Mouse (Mus musculus) brown adipose tissue, adult 24 weeks (tissue): ENCODE measurements at regions not wholly inside any gene's neighbourhood (a gene's known extent, or its start where the extent isn't known, plus 50 kb on each side); places are given as distances from the start of the nearest gene placed in this dataset.
A peak's percentile ranks its signal among the peaks of the same experiment; 100 is the strongest.

Experiments used
- H3K27ac ChIP-seq: fragments of 200-500 bp; replicated peaks from 2 replicates; pipeline ENCODE4 v1.5.1; 2012; ENCODE audit warnings: low read depth, mild to moderate bottlenecking, low read length
- H3K4me1 ChIP-seq: fragments of 200-500 bp; 2 replicates; pipeline ENCODE4 v1.6.1; 2012; ENCODE audit warnings: low read length, mixed read lengths; ENCODE audit not compliant: control insufficient read depth, insufficient read depth, insufficient read length
- H3K4me3 ChIP-seq: fragments of 200-500 bp; 2 replicates; pipeline ENCODE4 v1.5.1; 2012; ENCODE audit warnings: low read depth, mild to moderate bottlenecking, low read length, moderate library complexity; ENCODE audit not compliant: insufficient read depth

DNA sequence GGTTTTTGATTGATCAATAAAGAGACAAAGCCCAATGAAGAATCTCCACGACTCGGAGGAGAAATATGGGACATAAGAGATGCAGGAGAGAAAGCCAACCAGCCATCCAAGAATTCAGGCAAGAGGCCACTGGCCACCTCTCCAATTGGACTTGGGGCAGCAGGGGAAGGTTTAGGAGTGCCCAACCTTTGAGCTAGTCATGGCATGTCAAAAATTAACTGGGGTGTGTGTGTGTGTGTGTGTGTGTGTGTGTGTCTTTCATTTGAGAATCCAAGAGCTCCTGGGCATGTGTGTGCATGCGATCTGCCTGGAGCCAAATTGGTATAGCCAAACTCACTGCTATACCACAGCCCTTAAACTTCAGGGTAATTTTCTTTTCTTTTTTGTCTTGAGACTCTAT, 51.6 kb upstream of the Cecr2 start:
- H3K27ac ChIP-seq: no peak overlapping the region
- no peak overlapping the region for H3K4me3 ChIP-seq
- no peaks in the 10 kb centered on the region for H3K4me1 ChIP-seq

DNA sequence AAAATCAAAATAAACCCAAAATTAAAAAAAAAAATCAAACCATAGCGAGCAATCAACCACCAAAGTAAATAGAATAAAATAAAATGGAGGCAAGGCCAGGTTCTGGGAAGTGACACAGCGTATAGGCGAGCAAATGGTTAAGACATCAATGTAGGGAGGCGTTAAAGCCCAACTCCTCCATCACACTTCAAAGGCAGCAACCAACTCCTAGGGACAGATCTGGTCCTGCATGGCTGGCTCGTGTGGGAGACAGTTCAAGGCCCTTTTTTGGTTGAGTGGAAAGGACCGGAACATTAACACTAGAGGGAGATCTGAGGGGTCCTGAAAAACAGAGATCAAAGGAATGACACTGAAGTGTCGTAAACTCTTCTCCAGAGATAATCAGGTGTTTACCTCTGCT, 53.8 kb upstream of the Cecr2 start:
- H3K4me1 ChIP-seq: no peaks in the 10 kb centered on the region
- H3K4me3 ChIP-seq: no peak overlapping the region
- no peak overlapping the region for H3K27ac ChIP-seq

GRCm38 (mm10) chr6:120609858-120610257, 56.3 kb upstream of the Cecr2 start:
- Histone ChIP-seq H3K4me3 (no peak overlapping the region), H3K27ac (no peak overlapping the region)

GRCm38 (mm10) chr6:120605471-120605870, 60.7 kb upstream of the Cecr2 start:
- Histone ChIP-seq H3K27ac (no peak overlapping the region), H3K4me3 (no peak overlapping the region), H3K4me1 (peaks cover 10% of the 10 kb centered on the region)

More at GRCm38 (mm10) chr6:120609858-120610257, 56.3 kb upstream of the Cecr2 start:
- H3K4me1 ChIP-seq: peaks cover 2% of the 10 kb centered on the region; the same call in 1 of the 2 replicates

DNA sequence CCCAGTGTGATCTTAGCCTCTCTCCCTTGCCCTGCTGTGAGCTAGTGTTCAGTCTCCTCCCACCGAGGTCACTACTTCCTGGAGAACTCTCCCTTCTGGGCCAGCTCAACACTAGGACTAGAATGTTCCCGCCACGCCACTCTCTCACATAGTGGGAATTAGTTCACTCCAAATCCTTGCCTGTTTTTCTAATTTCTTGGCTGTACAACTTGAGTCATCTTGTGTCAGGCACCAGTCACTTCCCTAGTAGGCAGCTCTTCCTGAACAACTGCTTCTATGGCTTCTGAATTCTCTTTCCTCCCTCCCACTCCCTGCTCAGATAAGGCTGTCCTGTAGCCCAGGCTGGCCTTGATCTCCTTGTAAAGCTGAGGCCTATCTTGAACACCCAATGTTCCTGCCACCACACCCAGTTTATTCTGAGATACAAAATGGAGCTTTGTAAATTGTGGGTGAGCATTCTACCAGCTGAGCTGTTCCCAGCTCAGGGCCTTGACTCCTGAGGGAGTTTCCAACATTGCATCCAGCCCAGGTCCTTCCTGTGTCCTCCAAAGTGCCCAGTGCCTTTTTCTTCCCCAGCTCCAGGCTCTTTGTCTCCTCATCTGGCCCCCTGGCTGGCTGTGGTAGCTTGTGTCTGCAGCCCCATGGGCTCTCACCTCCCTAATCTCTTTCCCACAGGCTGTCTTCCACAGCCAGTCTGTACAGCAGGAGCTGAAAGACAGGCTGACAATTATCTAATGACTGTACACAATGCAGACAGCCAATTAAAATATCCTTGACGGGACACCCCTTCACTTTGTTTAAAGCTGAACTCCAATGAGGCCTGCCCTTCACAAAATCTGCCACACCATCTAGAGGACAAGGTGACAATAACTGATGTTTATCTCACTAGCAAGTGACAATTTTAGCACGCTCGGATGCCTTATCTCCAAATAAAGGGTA, 61.9 kb upstream of the Cecr2 start:
- peaks cover 10% of the 10 kb centered on the region for H3K4me1 ChIP-seq
- H3K4me3 ChIP-seq: no peak overlapping the region
- H3K27ac ChIP-seq: peak overlapping the region; percentile 63

DNA sequence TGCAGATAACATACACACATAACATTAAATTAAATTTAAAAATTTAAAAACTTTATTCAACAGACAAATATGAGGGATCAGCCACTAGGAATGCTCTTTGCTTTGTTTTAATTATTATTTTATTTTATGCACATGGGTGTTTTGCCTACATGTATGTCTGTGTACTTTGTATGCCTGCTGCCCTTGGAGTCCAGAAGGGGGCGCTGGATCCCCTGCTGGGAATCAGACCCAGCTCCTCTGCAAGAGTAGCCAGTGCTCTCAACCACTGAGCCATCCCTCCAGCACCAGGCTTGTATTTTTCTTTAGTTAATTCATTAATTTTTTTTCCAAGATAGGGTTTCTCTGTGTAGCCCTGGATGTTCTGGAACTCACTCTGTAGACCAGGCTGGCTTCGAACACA, 62.7 kb upstream of the Cecr2 start:
- Histone ChIP-seq H3K4me3 (no peak overlapping the region), H3K4me1 (peaks cover 10% of the 10 kb centered on the region), H3K27ac (peak overlapping the region; percentile 63; the same call in 1 of the 2 replicates)

DNA sequence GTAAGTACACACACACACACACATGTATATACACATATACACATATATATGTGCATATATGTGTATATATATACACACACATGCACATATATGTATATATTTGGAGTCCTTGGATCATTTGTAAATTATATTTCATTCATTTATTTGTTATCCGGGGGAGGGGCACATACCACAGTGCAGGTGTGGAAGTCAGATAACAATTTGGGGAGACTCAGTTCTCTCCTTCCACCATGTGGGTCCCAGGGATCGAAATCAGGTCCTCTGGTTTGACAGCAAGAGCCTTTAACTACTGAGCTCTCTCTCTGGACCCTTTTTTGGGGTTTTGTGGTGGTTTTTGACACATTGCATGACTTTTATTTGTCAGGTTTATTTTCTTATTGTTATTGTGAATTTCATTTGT, 65.8 kb upstream of the Cecr2 start:
- Histone ChIP-seq H3K4me1 (peaks cover 13% of the 10 kb centered on the region), H3K27ac (no peak overlapping the region), H3K4me3 (no peak overlapping the region)

DNA sequence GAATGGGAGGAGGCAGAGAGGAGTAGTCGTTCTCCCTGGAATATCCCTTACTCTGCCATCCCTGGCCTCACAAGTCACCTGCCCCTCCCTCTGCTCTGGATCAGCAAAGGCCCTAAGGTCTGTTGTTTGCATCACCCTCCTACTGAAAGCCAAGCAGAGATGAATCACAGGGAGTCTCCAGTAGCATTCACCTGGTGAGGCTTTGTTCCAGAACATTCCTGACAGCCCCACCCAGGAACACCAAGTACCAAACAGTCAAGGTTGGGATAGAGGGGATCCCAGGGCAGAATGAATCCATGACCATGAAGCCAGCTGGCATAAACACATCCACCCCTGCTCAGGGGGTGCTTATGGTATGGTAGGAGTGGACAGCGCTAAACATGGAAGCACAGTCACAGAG, 67.4 kb upstream of the Hdhd5 start:
- Histone ChIP-seq H3K4me1 (peaks cover 4% of the 10 kb centered on the region), H3K4me3 (no peak overlapping the region), H3K27ac (no peak overlapping the region)

DNA sequence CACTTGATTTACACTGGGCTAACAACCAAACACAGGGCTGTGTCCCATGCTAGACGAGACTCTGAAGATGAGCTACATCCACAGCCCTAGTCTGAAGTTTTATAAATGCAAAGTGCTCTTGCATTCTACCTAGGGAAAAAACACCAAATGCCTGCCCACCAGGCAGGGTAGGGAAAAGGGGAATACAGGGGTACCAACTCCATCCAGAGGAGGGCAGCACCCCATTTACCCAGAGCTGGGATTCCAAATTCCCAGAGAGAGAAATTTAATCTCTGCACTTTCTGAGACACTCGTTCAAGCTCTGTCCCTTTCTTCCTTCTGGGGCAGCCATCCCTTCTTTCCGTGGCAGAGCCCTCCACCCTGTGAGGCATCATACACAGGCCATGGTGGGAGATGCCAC, 66.8 kb upstream of the Hdhd5 start:
- H3K4me3 ChIP-seq: no peak overlapping the region
- peaks cover 4% of the 10 kb centered on the region; the same call in 1 of the 2 replicates for H3K4me1 ChIP-seq
- no peak overlapping the region for H3K27ac ChIP-seq

- Histone ChIP-seq H3K4me3 (no peak overlapping the region), H3K4me1 (peaks cover 7% of the 10 kb centered on the region), H3K27ac (no peak overlapping the region)
Observed at GRCm38 (mm10) chr6:120596717-120597116, 65.6 kb upstream of the Hdhd5 start.

DNA sequence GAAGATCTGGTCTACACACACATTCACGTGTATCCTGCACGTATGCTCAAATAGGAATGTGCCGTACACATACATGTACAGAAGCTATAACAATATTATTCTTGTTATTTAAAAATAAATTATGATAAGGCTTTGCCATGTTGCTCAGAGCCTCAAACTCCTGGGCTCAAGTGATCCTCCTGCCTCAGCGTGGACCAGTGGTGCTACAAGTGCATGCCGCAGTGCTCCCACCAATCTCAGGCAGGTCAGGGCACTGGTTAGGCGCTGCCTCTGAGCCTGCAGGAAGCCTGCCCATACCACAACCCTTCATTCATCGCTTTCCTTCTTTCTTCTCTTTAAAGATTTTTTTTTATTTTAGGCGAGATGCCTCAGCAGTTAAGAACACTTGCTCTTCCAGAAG, 63.3 kb upstream of the Hdhd5 start:
- H3K27ac ChIP-seq: no peak overlapping the region
- peaks cover 16% of the 10 kb centered on the region for H3K4me1 ChIP-seq
- H3K4me3 ChIP-seq: no peak overlapping the region

GRCm38 (mm10) chr6:120592705-120593104, 61.6 kb upstream of the Hdhd5 start:
- H3K4me1 ChIP-seq: peaks cover 20% of the 10 kb centered on the region
- H3K27ac ChIP-seq: peak overlapping the region; percentile 16; the same call in 1 of the 2 replicates
- H3K4me3 ChIP-seq: 0 out of 2 replicates have a peak overlapping the region, but pooled peaks have one; percentile 6

DNA sequence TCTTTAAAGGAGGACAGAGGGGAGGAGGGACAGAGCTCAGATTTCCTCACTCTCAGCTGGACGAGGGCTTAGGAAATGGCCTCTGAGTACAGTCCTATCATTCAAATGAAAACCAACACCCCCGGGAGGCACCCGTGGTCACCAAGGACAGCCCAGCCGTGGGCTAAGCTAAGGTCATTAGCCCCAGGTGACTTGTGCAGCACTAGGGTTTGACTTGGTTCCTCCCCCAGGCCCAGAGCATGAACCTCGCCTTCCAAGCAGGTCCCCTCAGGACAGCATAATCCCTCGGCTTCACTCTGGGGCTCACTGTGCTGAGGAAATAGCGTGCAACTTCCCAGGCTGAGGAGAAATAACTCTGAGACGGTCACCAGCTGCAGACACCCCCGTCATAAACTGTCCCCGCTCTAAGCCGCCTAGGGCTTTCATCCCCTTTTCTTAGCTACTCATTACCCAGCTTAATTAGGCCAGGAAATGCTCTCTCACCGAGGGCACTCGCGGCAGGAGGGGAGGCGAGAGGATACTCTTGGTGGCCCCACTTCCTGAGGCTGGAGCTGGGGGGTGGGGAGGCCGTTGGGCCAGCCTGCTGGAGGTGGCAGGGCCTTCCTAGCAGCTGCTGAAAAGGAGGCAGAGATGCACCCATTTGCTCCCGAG, 61.0 kb upstream of the Hdhd5 start:
- H3K4me3 ChIP-seq: 0 out of 2 replicates have a peak overlapping the region, but pooled peaks have one; percentile 6
- H3K27ac ChIP-seq: peak overlapping the region; percentile 16
- peaks cover 20% of the 10 kb centered on the region for H3K4me1 ChIP-seq

DNA sequence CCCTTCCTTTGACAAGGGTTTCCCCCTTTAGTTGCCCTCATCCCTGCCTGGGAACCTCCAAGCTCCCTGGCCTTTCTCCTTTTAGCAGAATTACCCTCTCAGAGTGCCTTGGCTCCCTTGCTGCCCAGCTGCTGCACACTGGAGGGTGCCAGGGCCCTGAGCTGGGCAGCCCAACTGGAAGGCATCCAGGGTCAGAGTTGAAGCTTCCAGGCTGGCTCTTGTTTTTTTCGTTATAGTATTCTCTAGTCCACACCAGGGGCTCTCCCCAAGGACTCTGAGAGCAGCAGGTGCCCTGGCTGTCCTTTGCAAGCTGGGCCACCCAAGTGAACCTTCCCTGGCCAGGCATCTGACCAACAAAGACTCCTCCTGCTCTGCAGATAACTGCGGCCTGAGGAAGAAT, 59.1 kb upstream of the Hdhd5 start:
- Histone ChIP-seq H3K4me1 (peaks cover 19% of the 10 kb centered on the region), H3K4me3 (no peak overlapping the region), H3K27ac (peak overlapping the region; percentile 86)
